18 mouse cellular contexts compared by ENCODE assay signal in the genomic region with DNA sequence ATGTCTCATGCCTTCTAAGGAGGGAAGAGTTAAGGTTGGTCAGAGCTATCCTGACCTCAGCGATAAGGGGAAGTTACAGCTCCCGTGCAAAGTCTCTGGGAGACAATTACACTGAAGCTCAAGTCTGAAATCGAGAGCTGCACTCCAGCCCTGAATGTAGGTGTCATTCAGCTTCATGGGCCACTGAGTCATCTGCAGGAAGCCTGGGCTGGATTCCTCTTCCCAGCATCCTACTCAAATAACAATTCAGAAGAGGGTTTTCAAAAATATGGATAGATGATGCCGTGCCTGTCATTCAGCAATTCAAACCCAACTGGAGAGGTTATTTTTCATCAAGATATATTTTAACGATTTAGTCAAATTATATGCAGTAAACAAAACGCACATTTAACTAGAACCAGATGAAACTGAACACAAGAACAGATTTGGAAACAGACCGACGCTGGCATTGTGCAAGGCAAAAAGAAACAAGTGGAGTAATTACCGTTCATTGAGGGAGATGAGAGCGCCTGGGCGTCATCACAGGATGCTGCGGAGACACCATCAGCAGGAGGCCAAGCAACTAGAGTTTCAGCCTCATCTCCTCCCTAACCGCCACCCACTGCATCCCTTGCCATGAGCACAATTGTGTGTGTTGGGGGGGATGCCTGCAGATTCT. TPM values are rescaled to one million over a fixed set of nuclear protein-coding genes. Genes with fewer than 3 reads are reported as not detected.
DNase-seq lines count a peak whose midpoint lies in the region; ATAC-seq and TF ChIP-seq lines count a peak whose summit lies in the region.
"Had no signal": no experiment of that assay in that cellular context is flagged by ENCODE, and none has a peak within 500 bp of the region (broad histone marks: within the 10 kb centered on the region; RNA-seq: fewer than 3 reads in every experiment).

No protein-coding gene starts in this region.

- no peaks in the 10 kb centered on the region for H3K27me3 ChIP-seq in kidney, adult 2 months (replicated peaks; ENCODE audit: control insufficient read depth, insufficient read depth, low read length)
- no peaks in the 10 kb centered on the region for H3K27me3 ChIP-seq in midbrain, embryonic 15.5 days (replicated peaks)
- H3K27me3 ChIP-seq: liver, embryonic 13.5 days; neural tube, embryonic 13.5 days; Patski had no signal

- 22% methylated on average over 13 of the region's 13 CpGs for WGBS in olfactory bulb, adult 2 months
- WGBS in kidney, adult 2 months, result 50% methylated on average over 13 of the region's 13 CpGs
- WGBS in midbrain, embryonic 15.5 days, result 71% methylated on average over 13 of the region's 13 CpGs

- TF ChIP-seq POLR2A in olfactory bulb, adult 2 months (IDR thresholded peaks at IDR 0.05; ENCODE audit: insufficient read depth, low read depth, low read length), result no peak
- TF ChIP-seq POLR2A in kidney, adult 2 months (IDR thresholded peaks at IDR 0.05; ENCODE audit: low read depth, low read length), result no peak

- peak overlapping the region; percentile 84 for H3K27ac ChIP-seq in olfactory bulb, adult 2 months (ENCODE audit: insufficient read depth, low read depth, low read length)
- no peak overlapping the region for H3K27ac ChIP-seq in kidney, adult 2 months (ENCODE audit: insufficient read depth, low read depth, low read length)
- H3K27ac ChIP-seq in midbrain, embryonic 15.5 days, result no peak overlapping the region
- H3K27ac ChIP-seq: heart, embryonic 10.5 days; liver, embryonic 13.5 days; neural tube, embryonic 13.5 days had no signal

- H3K4me3 ChIP-seq in olfactory bulb, adult 2 months (ENCODE audit: insufficient read depth, low read depth, low read length), result no peak overlapping the region
- no peak overlapping the region for H3K4me3 ChIP-seq in kidney, adult 2 months (ENCODE audit: insufficient read depth, low read depth, low read length)
- H3K4me3 ChIP-seq in midbrain, embryonic 15.5 days, result no peak overlapping the region
- H3K4me3 ChIP-seq: heart, embryonic 10.5 days; liver, embryonic 13.5 days; neural tube, embryonic 13.5 days had no signal

- no peak overlapping the region for H3K9ac ChIP-seq in midbrain, embryonic 15.5 days
- H3K9ac ChIP-seq: liver, embryonic 13.5 days; neural tube, embryonic 13.5 days had no signal

- no peak for ATAC-seq in midbrain, embryonic 15.5 days (replicated peaks)
- ATAC-seq: Patski had no signal

- H3K9me3 ChIP-seq in midbrain, embryonic 15.5 days, result no peaks in the 10 kb centered on the region
- H3K9me3 ChIP-seq: heart, embryonic 10.5 days; liver, embryonic 13.5 days had no signal

- H3K36me3 ChIP-seq in kidney, adult 2 months (ENCODE audit: control insufficient read depth, insufficient read depth, low read length), result no peaks in the 10 kb centered on the region
- H3K36me3 ChIP-seq in midbrain, embryonic 15.5 days (replicated peaks), result no peaks in the 10 kb centered on the region
- H3K36me3 ChIP-seq: heart, embryonic 10.5 days; liver, embryonic 13.5 days; neural tube, embryonic 13.5 days had no signal

- peaks cover 16% of the 10 kb centered on the region for H3K4me1 ChIP-seq in olfactory bulb, adult 2 months (ENCODE audit: control insufficient read depth, insufficient read depth, low read length)
- H3K4me1 ChIP-seq in kidney, adult 2 months (ENCODE audit: control insufficient read depth, insufficient read depth, low read length), result no peaks in the 10 kb centered on the region
- no peaks in the 10 kb centered on the region; the same call in 1 of the 2 replicates for H3K4me1 ChIP-seq in midbrain, embryonic 15.5 days
- H3K4me1 ChIP-seq: heart, embryonic 10.5 days; liver, embryonic 13.5 days; neural tube, embryonic 13.5 days had no signal

- TF ChIP-seq CTCF in olfactory bulb, adult 2 months (IDR thresholded peaks at IDR 0.05; ENCODE audit: insufficient read depth, low read depth, low read length), result no peak
- no peak for TF ChIP-seq CTCF in kidney, adult 2 months (conservative IDR thresholded peaks at IDR 0.05; ENCODE audit: insufficient read depth, insufficient read length, low read depth, low read length)

- no peak overlapping the region for H3K4me2 ChIP-seq in midbrain, embryonic 15.5 days
- H3K4me2 ChIP-seq: liver, embryonic 13.5 days; neural tube, embryonic 13.5 days had no signal

- DNase-seq in ES-CJ7 (ENCODE audit: low read depth, low spot score) (peak; percentile 54), R1 (ENCODE audit: low read depth, low spot score) (peak; percentile 35), liver (no peak)
- DNase-seq in layer of hippocampus, adult 8-10 months (ENCODE audit: low spot score in 2 of 2), result peak; percentile 66 to 80
- DNase-seq in kidney, adult 2 months, result no peak
- DNase-seq: adrenal gland, postnatal 10 days; cerebellum, adult 11-12 months; gastrocnemius, postnatal 14 days; kidney, adult 11 months; liver, embryonic 13.5 days; lung, postnatal 4 days; midbrain, embryonic 14.5 days had no signal

RNA-seq across cellular contexts. Expression of gene Cfap46, which starts 57.8 kb away (rescaled TPM):
- 1 to 10 TPM; 3.7 to 4.5 (median 4.2) TPM for total RNA-seq in layer of hippocampus, adult 8-10 months (2022)
- not detected in 2 replicates for polyA plus RNA-seq in olfactory bulb, adult 2 months (2012; ENCODE audit: insufficient read depth, insufficient read length, low replicate concordance, missing spikeins)
- 0.24 and 0.25 TPM in 2 replicates for polyA plus RNA-seq in kidney, adult 2 months (2012; rRNA removed)
- polyA plus RNA-seq in midbrain, embryonic 15.5 days (2015; fragmentation: Nextera tagmentation; extraction: Ambion mirVana), result 3.0 and 4.1 TPM in 2 replicates
- total RNA-seq: hematopoietic stem cell, adult 5-6 weeks had no signal
- polyA plus RNA-seq: liver, embryonic 13.5 days had no signal

Comparison
In these comparisons a context has a peak if more than half of its experiments do, and no peak if none do; other contexts are left out.
1. DNase-seq: peak in ES-CJ7 (single experiment), R1 (single experiment) and layer of hippocampus, adult 8-10 months (2 of 2); none in liver (single experiment) and kidney, adult 2 months (single experiment).